Mouse (Mus musculus): ENCODE data around the gene Aire.

Aire gene

GRCm38 (mm10) chr10:78009184-78009944, 34.0 kb downstream of the Aire start:
- peak; percentile 94 for DNase-seq (ENCODE audit: low read depth, low spot score)

- DNase-seq (ENCODE audit: low read depth, low spot score) = no peak
These were observed 35.2 kb downstream of the Aire start for GRCm38 (mm10) chr10:78008169-78008568.

GRCm38 (mm10) chr10:78007203-78007602, 36.2 kb downstream of the Aire start:
- no peak for DNase-seq (ENCODE audit: low read depth, low spot score)

- DNase-seq (ENCODE audit: low read depth, low spot score) = no peak
These were observed 37.5 kb downstream of the Aire start for GRCm38 (mm10) chr10:78005791-78006438.

- DNase-seq (ENCODE audit: low read depth, low spot score) = no peak
These were observed 38.8 kb downstream of the Aire start for GRCm38 (mm10) chr10:78004479-78005100.

GRCm38 (mm10) chr10:78002316-78002715, 41.1 kb downstream of the Aire start:
- no peak for DNase-seq (ENCODE audit: low read depth, low spot score)

GRCm38 (mm10) chr10:78001796-78002195, 41.6 kb downstream of the Aire start:
- DNase-seq (ENCODE audit: low read depth, low spot score) = no peak

- DNase-seq (ENCODE audit: low read depth, low spot score) = no peak
These were observed 43.2 kb downstream of the Aire start for GRCm38 (mm10) chr10:78000200-78000599.

GRCm38 (mm10) chr10:77995639-77996038, 47.8 kb downstream of the Aire start:
- no peak for DNase-seq (ENCODE audit: low read depth, low spot score)

GRCm38 (mm10) chr10:77985775-77986174, 57.6 kb downstream of the Aire start:
- no peak for DNase-seq (ENCODE audit: low read depth, low spot score)

GRCm38 (mm10) chr10:77984660-77985059, 58.8 kb downstream of the Aire start:
- DNase-seq (ENCODE audit: low read depth, low spot score) = peak; percentile 83

Measured in ES-CJ7 (cell line).